In the genomic region with DNA sequence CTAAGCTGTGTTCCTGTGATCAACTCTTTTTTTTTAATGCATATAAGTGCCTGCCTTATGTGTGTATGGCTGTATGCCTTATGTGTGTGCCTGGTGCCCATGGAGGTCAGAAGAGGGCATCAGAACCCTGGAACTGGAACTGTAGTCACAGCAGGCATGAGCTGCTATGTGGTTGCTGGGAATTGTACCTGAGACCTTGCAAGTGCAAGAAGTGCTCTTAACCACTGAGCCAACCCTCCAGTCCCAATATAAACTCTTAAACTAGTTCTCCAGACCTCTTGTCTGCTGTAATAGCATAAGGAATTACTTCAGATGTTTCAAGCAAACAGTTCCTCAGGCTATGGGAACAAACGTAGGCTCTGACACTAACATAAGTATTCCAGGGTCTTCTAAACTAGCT, we compare ENCODE assay signal across 20 mouse cellular contexts.
"Had no signal": no experiment of that assay in that cellular context is flagged by ENCODE, and none has a peak within 500 bp of the region (broad histone marks: within the 10 kb centered on the region; RNA-seq: fewer than 3 reads in every experiment).

No protein-coding gene starts in this region.

- ATAC-seq: inflammation-experienced regulatory T-cells, adult 6 months; liver, embryonic 12.5 days; midbrain, embryonic 13.5 days; midbrain, embryonic 16.5 days had no signal

- H3K4me3 ChIP-seq: kidney, embryonic 15.5 days; left cerebral cortex, adult 2 months; liver, embryonic 12.5 days; liver, embryonic 15.5 days; megakaryocyte, embryonic 14.5 days; midbrain, embryonic 10.5 days; midbrain, embryonic 13.5 days; myocyte; neural tube, embryonic 13.5 days had no signal

- H3K27me3 ChIP-seq: kidney, embryonic 15.5 days; liver, embryonic 12.5 days; liver, embryonic 15.5 days; megakaryocyte, embryonic 14.5 days; midbrain, embryonic 13.5 days; neural tube, embryonic 13.5 days had no signal

- H3K9me3 ChIP-seq: kidney, embryonic 15.5 days; liver, embryonic 12.5 days; liver, embryonic 15.5 days; megakaryocyte, embryonic 14.5 days; midbrain, embryonic 10.5 days; midbrain, embryonic 13.5 days; neural tube, embryonic 13.5 days had no signal

- H3K9ac ChIP-seq: kidney, embryonic 15.5 days; liver, embryonic 12.5 days; liver, embryonic 15.5 days; lung, embryonic 14.5 days; midbrain, embryonic 13.5 days; neural tube, embryonic 13.5 days had no signal

- H3K27ac ChIP-seq: kidney, embryonic 15.5 days; left cerebral cortex, adult 2 months; liver, embryonic 12.5 days; liver, embryonic 15.5 days; midbrain, embryonic 10.5 days; midbrain, embryonic 13.5 days; neural tube, embryonic 13.5 days had no signal

- H3K4me2 ChIP-seq: kidney, embryonic 15.5 days; liver, embryonic 12.5 days; liver, embryonic 15.5 days; lung, embryonic 14.5 days; midbrain, embryonic 13.5 days; neural tube, embryonic 13.5 days had no signal

- H3K36me3 ChIP-seq: liver, embryonic 12.5 days; liver, embryonic 15.5 days; midbrain, embryonic 13.5 days; neural tube, embryonic 13.5 days had no signal

- DNase-seq: kidney, adult 11 months; kidney, adult 8-10 months; kidney, postnatal 10 days; kidney, postnatal 36 days; layer of hippocampus, postnatal 36 days; lung, embryonic 14.5 days; thymus, adult 2 months; thymus, postnatal 14 days; thymus, postnatal 4 days had no signal

- H3K4me1 ChIP-seq: midbrain, embryonic 10.5 days had no signal
